Mouse (Mus musculus) CH12F3 (cell line): ENCODE measurements around the gene Podxl2.

Source experiments
- in situ Hi-C: fragments of 300-500 bp; cut with MboI; formaldehyde crosslinking; loops from 2 replicates; pipeline ENCODE4 v1.14.3; 2020; ENCODE audit warnings: low sequenced_read_pairs

Gene Podxl2

GRCm38 (mm10) chr6:88874868-88875508 is at the start of gene Podxl2:
TSS of gene Podxl2 (minus strand) at chr6:88875044.
- in situ Hi-C loops = no loop called here

- in situ Hi-C loops = no loop called here
Measured at GRCm38 (mm10) chr6:88918802-88919201, 44.0 kb upstream of the Podxl2 start.

GRCm38 (mm10) chr6:88916153-88916552 is 41.3 kb upstream of the Podxl2 start:
- in situ Hi-C loops = no loop called here

- in situ Hi-C loops = no loop called here
Measured at GRCm38 (mm10) chr6:88915510-88915909, 40.7 kb upstream of the Podxl2 start.

GRCm38 (mm10) chr6:88914799-88915198 is 40.0 kb upstream of the Podxl2 start:
- in situ Hi-C loops = no loop called here

GRCm38 (mm10) chr6:88913440-88913839 is 38.6 kb upstream of the Podxl2 start:
- in situ Hi-C loops = no loop called here

- in situ Hi-C loops = no loop called here
Measured at GRCm38 (mm10) chr6:88913022-88913421, 38.2 kb upstream of the Podxl2 start.

- in situ Hi-C loops = no loop called here
Measured at GRCm38 (mm10) chr6:88909151-88909550, 34.3 kb upstream of the Podxl2 start.

GRCm38 (mm10) chr6:88906369-88907108 is 31.7 kb upstream of the Podxl2 start:
- in situ Hi-C loops = no loop called here

GRCm38 (mm10) chr6:88905042-88905441 is 30.2 kb upstream of the Podxl2 start:
- in situ Hi-C loops = no loop called here

GRCm38 (mm10) chr6:88904456-88904974 is 29.7 kb upstream of the Podxl2 start:
- in situ Hi-C loops = no loop called here

- in situ Hi-C loops = no loop called here
Measured at GRCm38 (mm10) chr6:88903708-88904107, 28.9 kb upstream of the Podxl2 start.

GRCm38 (mm10) chr6:88901947-88902820 is 27.3 kb upstream of the Podxl2 start, which contains the start of gene Tpra1:
TSS of gene Tpra1 (plus strand) at chr6:88902251.
- in situ Hi-C loops = no loop called here

- in situ Hi-C loops = no loop called here
Measured at GRCm38 (mm10) chr6:88901471-88901870, 26.6 kb upstream of the Podxl2 start.

GRCm38 (mm10) chr6:88899628-88900027 is 24.8 kb upstream of the Podxl2 start:
- in situ Hi-C loops = no loop called here

GRCm38 (mm10) chr6:88899086-88899485 is 24.2 kb upstream of the Podxl2 start:
- in situ Hi-C loops = no loop called here

GRCm38 (mm10) chr6:88898534-88899048 is 23.7 kb upstream of the Podxl2 start, which contains the start of gene Mcm2:
TSS of gene Mcm2 (minus strand) at chr6:88898780.
- in situ Hi-C loops = no loop called here

- in situ Hi-C loops = no loop called here
Measured at GRCm38 (mm10) chr6:88897246-88897645, 22.4 kb upstream of the Podxl2 start.

- in situ Hi-C loops = no loop called here
Measured at GRCm38 (mm10) chr6:88895943-88896342, 21.1 kb upstream of the Podxl2 start.

GRCm38 (mm10) chr6:88893559-88893958 is 18.7 kb upstream of the Podxl2 start:
- in situ Hi-C loops = no loop called here

- in situ Hi-C loops = no loop called here
Measured at GRCm38 (mm10) chr6:88890832-88891231, 16.0 kb upstream of the Podxl2 start.
